Mouse (Mus musculus) forebrain, embryonic 15.5 days (tissue): Measurements from ENCODE around the gene Nubp1. TPM values are rescaled to one million over a fixed set of nuclear protein-coding genes. Genes with fewer than 3 reads are reported as not detected.

Source experiments
- ATAC-seq: fragments of 200-750 bp; cut with Nextera tagmentation; replicated peaks from 2 replicates; pipeline ENCODE4 v1.8.0; 2017; ENCODE audit warnings: mild to moderate bottlenecking, moderate TSS enrichment, moderate library complexity
- H3K27ac ChIP-seq: fragments of 300-500 bp; sonication (generic); replicated peaks from 2 replicates; pipeline ENCODE4 v1.5.1; 2015; ENCODE audit warnings: mild to moderate bottlenecking, inconsistent platforms
- H3K27me3 ChIP-seq: fragments of 300-500 bp; sonication (generic); 2 replicates; pipeline ENCODE4 v1.6.1; 2015; ENCODE audit warnings: inconsistent platforms
- H3K36me3 ChIP-seq: fragments of 300-500 bp; sonication (generic); 2 replicates; pipeline ENCODE4 v1.6.1; 2015; ENCODE audit warnings: mild to moderate bottlenecking, inconsistent platforms
- H3K4me1 ChIP-seq: fragments of 300-500 bp; sonication (generic); 2 replicates; pipeline ENCODE4 v1.6.1; 2015; ENCODE audit warnings: inconsistent platforms
- H3K4me2 ChIP-seq: fragments of 300-500 bp; sonication (generic); replicated peaks from 2 replicates; pipeline ENCODE4 v1.6.1; 2015; ENCODE audit warnings: mild to moderate bottlenecking, inconsistent platforms
- H3K4me3 ChIP-seq: fragments of 300-500 bp; sonication (generic); 2 replicates; pipeline ENCODE4 v1.5.1; 2015; ENCODE audit warnings: mild to moderate bottlenecking, inconsistent platforms
- H3K9ac ChIP-seq: fragments of 300-500 bp; sonication (generic); replicated peaks from 2 replicates; pipeline ENCODE4 v1.6.1; 2015; ENCODE audit warnings: mild to moderate bottlenecking, inconsistent platforms
- H3K9me3 ChIP-seq: fragments of 300-500 bp; sonication (generic); 2 replicates; pipeline ENCODE4 v1.6.1; 2016; ENCODE audit warnings: inconsistent platforms
- WGBS: fragments of 180-500 bp; shearing (Covaris S2); methylation state at CpG from one replicate; pipeline ENCODE4 v1.1.7; 2015; ENCODE audit warnings: mixed read lengths; 5-methylcytosine and 5-hydroxymethylcytosine counted together
- polyA plus RNA-seq: library from polyadenylated mRNA; unstranded; fragments of >200 nt; fragmentation: Nextera tagmentation; extraction: Ambion mirVana; gene quantifications from 2 replicates; pipeline ENCODE4 v1.2.1, GENCODE M21; 2015

Nubp1 gene
- polyA plus RNA-seq, result 45.9 and 48.6 TPM in 2 replicates

DNA sequence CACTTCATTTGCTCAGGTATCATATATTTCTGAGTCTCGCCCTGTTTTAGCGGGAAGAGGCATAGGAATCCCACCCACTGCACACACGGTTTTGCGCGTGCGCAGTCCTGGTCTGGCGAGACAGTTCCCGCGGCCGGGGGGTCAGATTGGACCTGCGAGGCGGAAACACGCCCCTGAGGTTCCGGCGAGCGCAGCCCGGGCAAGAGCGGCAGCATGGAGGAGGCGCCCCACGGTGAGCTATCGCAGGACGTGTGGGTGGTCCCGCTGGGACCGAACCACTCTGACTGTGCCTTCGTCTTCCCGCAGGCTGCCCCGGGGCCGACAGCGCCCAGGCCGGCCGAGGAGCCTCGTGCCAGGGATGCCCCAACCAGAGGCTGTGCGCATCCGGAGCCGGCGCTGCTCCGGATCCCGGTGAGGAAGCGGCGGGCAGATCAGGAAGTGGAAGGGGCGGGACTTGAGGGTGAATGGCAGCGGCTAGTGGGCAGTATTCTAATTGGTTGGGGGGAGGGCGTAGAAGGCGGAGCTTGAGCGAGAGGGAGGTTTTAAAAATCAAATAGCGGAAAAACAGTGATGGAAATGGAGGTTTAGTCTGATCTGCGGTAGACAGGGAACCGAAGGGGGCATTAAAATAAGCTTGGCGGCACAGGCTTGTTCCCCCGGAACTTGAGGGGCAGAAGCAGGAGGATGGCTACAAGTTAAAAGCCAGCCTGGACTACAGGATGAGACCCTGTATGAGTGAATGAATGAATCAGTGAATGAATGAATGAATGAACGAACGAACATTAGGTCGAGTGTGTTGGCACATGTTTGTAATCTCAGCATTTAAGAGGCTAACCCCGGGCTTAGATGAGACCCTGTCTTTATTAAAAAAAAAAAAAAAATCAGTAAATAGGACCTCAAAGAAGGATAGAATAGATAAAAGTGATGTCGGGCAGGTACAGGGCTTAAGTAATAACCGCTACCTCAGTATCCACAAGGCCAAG lies at the start of gene Nubp1:
Nubp1 (plus strand) TSS at position 185 of the 983 bp plus-strand sequence.
- Histone ChIP-seq H3K9me3 (no peaks in the 10 kb centered on the region), H3K9ac (peak within 1 kb of the TSS; percentile 68), H3K27ac (peak within 1 kb of the TSS; percentile 95), H3K27me3 (peaks cover 2% of the 10 kb centered on the region; the same call in 1 of the 2 replicates), H3K4me3 (peak within 1 kb of the TSS; percentile 77), H3K36me3 (peaks cover 9% of the 10 kb centered on the region; the same call in 1 of the 2 replicates), H3K4me1 (peaks cover 17% of the 10 kb centered on the region), H3K4me2 (peak within 1 kb of the TSS; percentile 53)
- 2% methylated on average over 56 of the region's 56 CpGs for WGBS
- peak; percentile 98 for ATAC-seq

DNA sequence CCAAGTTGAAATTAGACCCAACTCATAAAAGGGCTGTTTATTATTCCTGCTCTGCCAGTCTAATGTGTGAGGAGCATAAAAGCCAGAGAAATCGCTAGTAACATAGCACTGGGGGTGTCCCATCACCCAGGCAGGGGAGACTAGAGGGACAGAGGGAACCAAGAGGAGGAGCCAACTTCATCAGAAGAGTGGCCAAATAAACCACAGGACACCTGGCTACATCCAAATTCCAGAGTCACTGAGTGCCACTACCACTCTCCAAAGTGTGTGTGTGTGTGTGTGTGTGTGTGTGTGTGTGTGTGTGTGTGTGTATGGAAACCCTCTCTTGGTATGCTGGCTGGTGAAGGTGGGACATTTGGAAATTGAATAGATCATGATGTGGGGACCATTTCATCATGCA lies 48.7 kb upstream of the Nubp1 start:
- no peaks in the 10 kb centered on the region for H3K9me3 ChIP-seq
- 71% methylated on average over 1 of the region's 1 CpGs for WGBS
- H3K27ac ChIP-seq, result no peak overlapping the region
- no peaks in the 10 kb centered on the region for H3K36me3 ChIP-seq
- peaks cover 11% of the 10 kb centered on the region for H3K4me1 ChIP-seq
- no peak for ATAC-seq
- no peak overlapping the region for H3K4me3 ChIP-seq
- no peaks in the 10 kb centered on the region for H3K27me3 ChIP-seq
- no peak overlapping the region for H3K4me2 ChIP-seq
- H3K9ac ChIP-seq, result no peak overlapping the region

DNA sequence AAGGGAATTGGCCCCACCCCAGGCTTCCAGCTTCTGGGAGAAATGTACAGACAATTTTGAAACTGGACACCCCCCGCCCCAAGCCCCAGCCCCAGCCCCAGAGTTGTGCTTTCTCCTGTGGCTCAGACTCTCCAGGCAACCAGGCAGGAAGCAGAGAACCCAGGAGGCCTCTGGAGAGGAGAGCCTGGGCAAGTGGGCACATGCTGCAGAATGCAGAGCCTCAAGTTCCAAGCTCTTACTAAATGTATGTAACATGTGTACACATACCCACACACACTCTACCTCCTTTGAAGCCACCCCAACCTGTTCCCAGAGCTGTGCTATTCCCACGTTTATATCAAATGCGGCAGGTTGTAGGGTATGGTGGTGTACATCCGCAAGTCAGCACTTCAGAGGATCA lies 46.0 kb upstream of the Nubp1 start:
- no peak overlapping the region for H3K4me3 ChIP-seq
- no peak overlapping the region for H3K9ac ChIP-seq
- H3K4me2 ChIP-seq, result no peak overlapping the region
- peak overlapping the region; percentile 62; the same call in 1 of the 2 replicates for H3K27ac ChIP-seq
- H3K4me1 ChIP-seq, result peaks cover 17% of the 10 kb centered on the region
- no peaks in the 10 kb centered on the region for H3K36me3 ChIP-seq
- no peaks in the 10 kb centered on the region for H3K9me3 ChIP-seq
- WGBS, result 84% methylated on average over 4 of the region's 4 CpGs
- no peak for ATAC-seq
- no peaks in the 10 kb centered on the region for H3K27me3 ChIP-seq

DNA sequence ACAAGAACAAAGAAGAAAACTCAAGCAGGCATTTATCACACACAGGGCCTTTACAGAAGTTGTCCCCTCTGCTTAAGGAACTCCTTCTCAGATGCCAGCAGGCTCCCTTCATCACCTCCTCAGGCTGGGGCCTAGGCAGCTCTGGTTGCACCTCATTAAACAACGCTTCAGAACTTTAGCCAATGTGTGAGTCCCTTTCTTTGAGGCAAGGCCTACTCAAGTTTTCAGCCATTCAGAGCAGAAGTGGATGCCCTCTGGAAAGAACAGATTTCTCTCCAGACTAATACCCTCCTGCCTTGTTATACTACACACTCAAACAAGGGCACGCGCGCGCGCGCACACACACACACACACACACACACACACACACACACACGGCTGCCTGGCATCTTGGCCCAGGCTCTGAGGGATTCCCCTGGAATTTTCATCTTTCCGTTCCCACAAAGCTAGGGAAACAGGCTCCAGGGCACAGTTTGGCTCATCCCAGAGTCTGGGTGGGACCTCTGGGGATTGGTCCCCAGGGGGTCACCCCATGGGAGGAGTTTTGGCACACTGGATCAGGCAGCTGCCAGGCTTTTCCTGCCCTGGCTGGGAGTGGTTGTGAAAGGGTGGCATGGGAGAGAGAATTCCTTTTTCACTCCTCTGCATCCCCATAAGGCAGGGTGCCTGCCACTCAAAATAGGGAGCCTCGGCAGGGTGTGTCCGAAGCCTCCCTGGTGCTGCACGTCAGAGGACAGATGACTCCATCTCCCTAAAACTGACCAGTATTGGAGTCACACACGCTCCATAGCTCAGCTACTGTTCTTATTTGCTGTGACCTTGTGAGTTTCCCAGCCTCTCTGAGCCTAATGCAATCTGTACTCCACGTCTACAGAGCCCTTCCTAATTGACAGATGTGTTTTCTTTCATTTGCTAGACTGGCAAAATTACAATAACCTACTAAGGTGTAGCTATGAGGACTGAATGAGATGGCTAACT lies 45.2 kb upstream of the Nubp1 start:
- ATAC-seq, result peak; percentile 90
- peak overlapping the region; percentile 62 for H3K27ac ChIP-seq
- 52% methylated on average over 14 of the region's 14 CpGs for WGBS
- no peak overlapping the region for H3K4me3 ChIP-seq
- no peaks in the 10 kb centered on the region for H3K36me3 ChIP-seq
- no peak overlapping the region for H3K4me2 ChIP-seq
- peaks cover 17% of the 10 kb centered on the region for H3K4me1 ChIP-seq
- H3K9ac ChIP-seq, result no peak overlapping the region
- H3K9me3 ChIP-seq, result no peaks in the 10 kb centered on the region
- H3K27me3 ChIP-seq, result no peaks in the 10 kb centered on the region

DNA sequence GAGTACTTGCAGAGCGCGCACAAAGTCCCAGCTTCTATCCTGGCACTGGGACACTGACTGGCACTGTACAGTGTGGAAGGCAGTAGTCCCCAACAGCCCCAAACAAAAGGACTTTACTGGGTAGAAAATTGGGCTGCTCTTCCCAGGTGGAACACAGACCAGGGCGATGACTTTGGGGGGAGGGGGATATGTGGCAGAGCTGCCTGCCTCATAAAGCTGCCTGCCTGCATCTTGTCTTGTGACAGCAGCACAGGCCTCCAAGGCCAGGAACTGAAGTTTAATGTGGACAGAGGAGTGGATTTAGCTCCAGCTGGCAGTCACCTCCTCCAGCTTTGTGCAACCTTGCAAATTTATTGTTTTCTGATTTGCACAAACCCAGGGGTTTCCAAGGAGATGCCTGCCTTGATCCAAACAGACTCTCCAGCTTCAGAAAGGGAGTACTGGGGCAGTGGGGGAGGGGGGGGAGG lies 42.2 kb upstream of the Nubp1 start:
- Histone ChIP-seq H3K9ac (no peak overlapping the region), H3K27me3 (no peaks in the 10 kb centered on the region), H3K36me3 (no peaks in the 10 kb centered on the region), H3K4me3 (no peak overlapping the region), H3K4me1 (peaks cover 20% of the 10 kb centered on the region), H3K9me3 (no peaks in the 10 kb centered on the region), H3K27ac (no peak overlapping the region; the same call in 1 of the 2 replicates), H3K4me2 (no peak overlapping the region)
- 46% methylated on average over 3 of the region's 3 CpGs for WGBS
- ATAC-seq, result 0 out of 2 replicates have a peak, but pooled peaks have one; percentile 27

DNA sequence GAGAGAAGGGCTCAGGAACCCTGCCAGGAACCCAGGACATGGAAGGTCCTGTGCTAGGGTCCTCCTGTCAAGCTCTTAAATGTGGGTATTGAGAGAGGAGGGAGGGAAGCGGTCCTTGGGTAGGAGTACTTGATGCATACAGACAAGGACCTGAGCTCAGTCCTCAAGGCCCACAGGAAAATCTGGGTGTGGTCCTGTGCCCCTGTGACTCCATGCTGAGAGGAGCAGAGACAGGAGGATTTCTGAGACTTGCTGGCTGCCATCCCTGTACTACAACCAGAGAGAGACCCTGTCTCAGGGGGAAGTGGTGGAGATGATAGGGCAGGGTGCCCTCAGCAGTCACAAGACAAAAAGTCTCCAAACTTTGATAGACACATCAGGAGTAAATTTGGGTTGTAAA lies 41.8 kb upstream of the Nubp1 start:
- WGBS, result 72% methylated on average over 1 of the region's 1 CpGs
- Histone ChIP-seq H3K9me3 (no peaks in the 10 kb centered on the region), H3K4me1 (peaks cover 23% of the 10 kb centered on the region), H3K9ac (no peak overlapping the region), H3K27ac (no peak overlapping the region), H3K4me3 (no peak overlapping the region), H3K4me2 (no peak overlapping the region), H3K36me3 (no peaks in the 10 kb centered on the region), H3K27me3 (no peaks in the 10 kb centered on the region)
- ATAC-seq, result no peak

DNA sequence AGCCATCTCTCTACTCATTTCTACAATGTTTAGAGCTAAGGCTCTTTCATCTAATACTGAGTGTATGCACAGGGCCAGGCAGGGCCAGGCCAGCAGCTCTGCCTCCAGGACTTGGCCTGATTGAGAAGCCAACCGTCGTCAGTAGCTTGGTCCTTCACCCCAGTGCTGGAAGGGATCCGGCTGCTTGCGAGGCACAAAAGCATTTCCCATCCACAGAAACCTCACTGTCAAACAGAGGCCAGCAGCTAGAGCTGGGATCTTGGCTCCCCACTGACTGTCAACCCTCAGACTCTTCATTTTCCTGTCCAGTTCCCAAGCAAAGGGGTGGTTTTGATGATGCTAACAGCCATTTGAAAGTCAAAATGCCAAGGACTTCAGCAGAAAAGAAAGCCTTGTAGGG lies 39.4 kb upstream of the Nubp1 start:
- Histone ChIP-seq H3K9me3 (no peaks in the 10 kb centered on the region), H3K27ac (no peak overlapping the region), H3K4me3 (no peak overlapping the region), H3K4me2 (no peak overlapping the region), H3K4me1 (peaks cover 13% of the 10 kb centered on the region), H3K27me3 (no peaks in the 10 kb centered on the region), H3K36me3 (no peaks in the 10 kb centered on the region), H3K9ac (no peak overlapping the region)
- no peak for ATAC-seq
- 81% methylated on average over 4 of the region's 4 CpGs for WGBS

DNA sequence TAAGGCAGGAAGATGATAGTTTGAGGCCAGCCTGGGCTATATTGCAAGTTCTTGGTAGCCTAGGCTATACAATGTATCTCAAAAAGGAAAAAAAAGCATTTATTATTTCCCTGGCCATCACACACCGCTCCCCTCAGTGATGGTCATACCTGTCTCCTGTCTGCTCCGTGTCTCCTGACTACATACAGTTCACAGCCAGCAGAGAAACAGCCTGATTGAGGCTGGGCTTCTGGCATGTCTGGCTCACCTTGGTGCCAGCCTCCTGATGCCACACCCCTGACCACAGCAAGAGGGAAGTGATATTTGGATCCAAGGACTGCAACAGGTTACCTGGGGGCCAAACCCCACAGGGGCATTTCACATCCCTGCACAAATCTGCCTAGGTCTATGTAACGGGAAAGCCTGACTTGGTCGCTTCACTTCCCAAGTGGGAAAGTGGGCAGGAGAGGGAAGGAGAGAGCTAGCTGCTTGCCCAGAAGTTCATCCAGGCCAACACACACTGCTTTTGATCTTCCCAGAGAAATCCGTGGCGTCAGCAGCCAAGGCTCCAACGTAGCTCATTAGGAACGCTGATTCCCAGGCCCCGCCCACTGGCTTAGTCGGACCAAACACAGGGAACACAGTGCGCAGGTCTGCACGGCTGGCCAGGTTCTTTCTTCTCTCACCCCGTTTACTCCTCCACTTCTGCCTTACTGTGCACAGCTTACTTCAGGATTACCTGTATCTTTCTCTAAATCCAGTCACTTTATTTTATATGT lies 37.3 kb upstream of the Nubp1 start:
- WGBS, result 18% methylated on average over 13 of the region's 13 CpGs
- Histone ChIP-seq H3K9me3 (no peaks in the 10 kb centered on the region), H3K27me3 (no peaks in the 10 kb centered on the region), H3K9ac (0 out of 2 replicates have a peak overlapping the region, but pooled peaks have one; percentile 3), H3K4me1 (peaks cover 8% of the 10 kb centered on the region), H3K4me2 (peak overlapping the region; percentile 41), H3K27ac (no peak overlapping the region), H3K4me3 (peak overlapping the region; percentile 16), H3K36me3 (no peaks in the 10 kb centered on the region)
- peak; percentile 88 for ATAC-seq

DNA sequence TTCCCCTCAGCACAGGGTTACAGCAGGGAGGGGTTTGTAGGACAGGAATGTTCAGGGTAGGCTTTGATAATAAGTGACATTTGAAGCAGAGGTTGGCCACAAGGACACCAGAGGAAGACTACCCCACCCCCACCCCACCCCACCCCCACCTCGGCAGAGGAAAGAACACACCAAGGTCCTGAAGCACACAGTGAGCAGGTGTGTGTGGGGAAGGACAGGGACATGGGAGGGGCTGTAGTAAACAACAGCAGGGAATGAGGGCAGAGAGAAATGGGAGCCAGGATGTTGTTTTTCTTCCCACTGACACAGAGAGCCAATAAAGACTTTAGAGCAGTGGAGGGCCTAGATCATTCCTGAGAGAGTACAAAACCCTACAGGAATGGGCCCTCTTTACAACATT lies 34.5 kb upstream of the Nubp1 start:
- Histone ChIP-seq H3K9me3 (no peaks in the 10 kb centered on the region), H3K27me3 (no peaks in the 10 kb centered on the region), H3K27ac (no peak overlapping the region), H3K9ac (no peak overlapping the region), H3K4me3 (no peak overlapping the region), H3K4me1 (peaks cover 6% of the 10 kb centered on the region), H3K4me2 (no peak overlapping the region), H3K36me3 (no peaks in the 10 kb centered on the region)
- no peak for ATAC-seq
- 65% methylated on average over 1 of the region's 1 CpGs for WGBS

DNA sequence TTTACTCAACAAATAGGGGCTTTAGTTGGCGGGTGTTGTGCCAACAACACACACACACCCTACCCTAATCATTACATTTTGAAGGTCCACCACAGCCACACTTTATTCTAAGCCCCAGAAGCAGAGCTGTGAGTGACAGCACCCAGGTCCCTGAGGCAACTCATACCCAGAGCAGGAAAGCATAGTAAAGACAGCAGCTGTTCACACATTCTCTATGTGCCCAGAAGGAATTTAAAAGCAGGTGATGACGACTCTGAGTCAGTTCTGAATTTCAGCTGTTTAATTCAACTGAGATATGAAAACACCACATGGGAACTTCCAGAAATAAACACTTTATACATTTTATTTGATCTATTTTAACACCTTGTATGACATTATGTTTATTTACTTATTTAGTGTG lies 32.2 kb upstream of the Nubp1 start:
- no peak overlapping the region for H3K9ac ChIP-seq
- H3K36me3 ChIP-seq, result no peaks in the 10 kb centered on the region
- H3K4me2 ChIP-seq, result no peak overlapping the region
- H3K27me3 ChIP-seq, result no peaks in the 10 kb centered on the region
- WGBS, result 68% methylated on average over 2 of the region's 2 CpGs
- peaks cover 3% of the 10 kb centered on the region for H3K4me1 ChIP-seq
- H3K9me3 ChIP-seq, result no peaks in the 10 kb centered on the region
- no peak for ATAC-seq
- no peak overlapping the region for H3K4me3 ChIP-seq
- no peak overlapping the region for H3K27ac ChIP-seq

DNA sequence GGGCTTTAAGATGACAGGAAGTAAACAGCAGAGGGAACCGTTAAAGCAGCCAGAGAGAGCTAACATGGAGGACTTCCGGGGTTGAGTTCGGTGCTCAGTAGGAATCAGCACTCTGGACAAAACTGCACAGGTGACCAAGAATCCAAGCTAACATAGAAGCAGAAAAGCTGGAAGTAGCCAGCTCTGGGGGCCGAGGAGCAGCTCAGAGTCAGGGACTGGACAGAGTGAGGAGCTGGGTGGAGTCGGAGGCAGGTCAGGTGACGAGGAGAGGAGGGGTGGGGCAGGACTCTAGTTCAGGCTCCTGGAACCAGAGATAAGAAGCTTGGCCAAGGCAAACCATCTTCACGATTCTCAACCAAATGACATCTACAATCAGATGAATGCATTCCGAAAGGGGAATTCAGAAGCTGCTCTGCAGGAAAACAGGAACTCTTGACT lies 27.7 kb upstream of the Nubp1 start:
- Histone ChIP-seq H3K9ac (no peak overlapping the region), H3K4me1 (no peaks in the 10 kb centered on the region), H3K36me3 (no peaks in the 10 kb centered on the region), H3K27ac (no peak overlapping the region), H3K27me3 (no peaks in the 10 kb centered on the region), H3K9me3 (no peaks in the 10 kb centered on the region), H3K4me2 (no peak overlapping the region), H3K4me3 (no peak overlapping the region)
- WGBS, result 32% methylated on average over 8 of the region's 8 CpGs
- ATAC-seq, result no peak
